In genomic region chr1:54960613-54961165, GRCm38 (mm10) we compare ENCODE assay signal across 26 mouse cellular contexts. TPM values are rescaled to one million over a fixed set of nuclear protein-coding genes. Genes with fewer than 3 reads are reported as not detected.
DNase-seq lines count a peak whose midpoint lies in the region; ATAC-seq lines count a peak whose summit lies in the region.
"Had no signal": no experiment of that assay in that cellular context is flagged by ENCODE, and none has a peak within 500 bp of the region (broad histone marks: within the 10 kb centered on the region; RNA-seq: fewer than 3 reads in every experiment).

No protein-coding gene starts in this region.

- no peaks in the 10 kb centered on the region for H3K9me3 ChIP-seq in heart, embryonic 12.5 days (replicated peaks)
- H3K9me3 ChIP-seq: embryonic facial prominence, embryonic 12.5 days; hindbrain, embryonic 15.5 days; liver, embryonic 13.5 days; lung, embryonic 15.5 days; midbrain, embryonic 12.5 days; neural tube, embryonic 15.5 days had no signal

- H3K4me3 ChIP-seq in heart, embryonic 12.5 days: no peak overlapping the region
- H3K4me3 ChIP-seq: embryonic facial prominence, embryonic 12.5 days; hindbrain, embryonic 15.5 days; liver, embryonic 13.5 days; lung, embryonic 15.5 days; midbrain, embryonic 12.5 days; neural tube, embryonic 15.5 days had no signal

- no peaks in the 10 kb centered on the region for H3K27me3 ChIP-seq in heart, embryonic 12.5 days (replicated peaks)
- H3K27me3 ChIP-seq: embryonic facial prominence, embryonic 12.5 days; hindbrain, embryonic 15.5 days; liver, embryonic 13.5 days; lung, embryonic 15.5 days; midbrain, embryonic 12.5 days; neural tube, embryonic 15.5 days had no signal

- 51% methylated on average over 9 of the region's 9 CpGs for WGBS in heart, embryonic 12.5 days

- 0 out of 2 replicates have a peak, but pooled peaks cover 6% of the 10 kb centered on the region for H3K4me1 ChIP-seq in heart, embryonic 12.5 days (replicated peaks)
- H3K4me1 ChIP-seq: hindbrain, embryonic 15.5 days; lung, embryonic 15.5 days; midbrain, embryonic 12.5 days; neural tube, embryonic 15.5 days had no signal

- H3K4me2 ChIP-seq in heart, embryonic 12.5 days: no peak overlapping the region
- H3K4me2 ChIP-seq: embryonic facial prominence, embryonic 12.5 days; hindbrain, embryonic 15.5 days; liver, embryonic 13.5 days; lung, embryonic 15.5 days; midbrain, embryonic 12.5 days; neural tube, embryonic 15.5 days had no signal

- no peak overlapping the region for H3K27ac ChIP-seq in heart, embryonic 12.5 days (ENCODE audit: poor library complexity, severe bottlenecking)
- H3K27ac ChIP-seq: embryonic facial prominence, embryonic 12.5 days; hindbrain, embryonic 15.5 days; liver, embryonic 13.5 days; lung, embryonic 15.5 days; midbrain, embryonic 12.5 days; neural tube, embryonic 15.5 days; stomach, postnatal 0 days had no signal

- peak; percentile 26 for DNase-seq in lung, postnatal 25 days (ENCODE audit: low spot score)
- no peak for DNase-seq in lung, postnatal 4 days
- DNase-seq in embryo, embryonic 11 days: peak; percentile 46
- peak; percentile 42 for DNase-seq in hindlimb bud, embryonic 11.5 days (ENCODE audit: extremely low spot score, low read depth, low spot score)
- DNase-seq in mesoderm, embryonic 11.5 days (ENCODE audit: low read depth, low spot score): peak; percentile 45
- no peak for DNase-seq in layer of hippocampus, adult 18-20 months (ENCODE audit: low spot score in 2 of 2)
- no peak for DNase-seq in cerebellum, postnatal 25 days
- DNase-seq: adrenal gland, adult 8-10 months; cerebellum, adult 18-20 months; cerebellum, postnatal 14 days; gastrocnemius, postnatal 14 days; heart, adult 18-20 months; heart, postnatal 4 days; kidney, postnatal 36 days; left cerebral cortex, postnatal 4 days; liver, embryonic 13.5 days had no signal

- H3K9ac ChIP-seq in heart, embryonic 12.5 days: no peak overlapping the region
- H3K9ac ChIP-seq: embryonic facial prominence, embryonic 12.5 days; hindbrain, embryonic 15.5 days; liver, embryonic 13.5 days; lung, embryonic 15.5 days; midbrain, embryonic 12.5 days; neural tube, embryonic 15.5 days had no signal

- ATAC-seq in heart, embryonic 12.5 days (ENCODE audit: insufficient number of reproducible peaks, low FRiP score): no peak
- ATAC-seq: activated CD4-positive, CD25-positive, alpha-beta regulatory T cell, adult 4 months; forebrain, embryonic 14.5 days; intestine, embryonic 16.5 days had no signal

- no peaks in the 10 kb centered on the region for H3K36me3 ChIP-seq in heart, embryonic 12.5 days
- H3K36me3 ChIP-seq: embryonic facial prominence, embryonic 12.5 days; hindbrain, embryonic 15.5 days; liver, embryonic 13.5 days; lung, embryonic 15.5 days; midbrain, embryonic 12.5 days; neural tube, embryonic 15.5 days had no signal

RNA-seq across cellular contexts. Expression of gene Ankrd44, which starts 34.5 kb away (rescaled TPM):
- 10 to 100 TPM; 11.1 to 12.6 TPM for total RNA-seq in layer of hippocampus, adult 18-20 months (2021)
- 11.0 and 11.7 TPM in 2 replicates for polyA plus RNA-seq in heart, embryonic 12.5 days (2016; fragmentation: Nextera tagmentation; extraction: Ambion mirVana)

Comparison
In these comparisons a context has a peak if more than half of its experiments do, and no peak if none do; other contexts are left out.
1. DNase-seq: peak in lung, postnatal 25 days (single experiment), embryo, embryonic 11 days (single experiment), hindlimb bud, embryonic 11.5 days (single experiment) and mesoderm, embryonic 11.5 days (single experiment); none in lung, postnatal 4 days (0 of 2), layer of hippocampus, adult 18-20 months (0 of 2) and cerebellum, postnatal 25 days (0 of 2).